Mouse (Mus musculus): ENCODE data around the gene Zrsr1. TPM values are rescaled to one million over a fixed set of nuclear protein-coding genes. Genes with fewer than 3 reads are reported as not detected.

Zrsr1 gene
- total and polyA plus RNA-seq, 2 experiments from 2014 or later = 9.1 to 16.7 TPM

GRCm38 (mm10) chr11:23007481-23008180, 35.8 kb downstream of the Zrsr1 start, which contains the start of gene Fam161a:
Fam161a (plus strand) TSS chr11:23007531.
- H3K36me3 ChIP-seq (ENCODE audit: insufficient read depth, low read length) = peaks cover 13% of the 10 kb centered on the region
- H3K4me3 ChIP-seq (ENCODE audit: low read length) = peak within 1 kb of the TSS; percentile 57
- ATAC-seq = peak; percentile 95
- H3K4me1 ChIP-seq (ENCODE audit: insufficient read depth, low read length) = no peaks in the 10 kb centered on the region
- under 1% methylated on average over 22 of the region's 22 CpGs for WGBS
- H3K27me3 ChIP-seq (ENCODE audit: insufficient read depth, low read length) = no peaks in the 10 kb centered on the region
- no peak for TF ChIP-seq CTCF (IDR thresholded peaks at IDR 0.05; ENCODE audit: low read depth)
- peak within 1 kb of the TSS; percentile 95 for H3K27ac ChIP-seq
- peak within 1 kb of the TSS; percentile 59 for H3K9ac ChIP-seq (replicated peaks; ENCODE audit: low read length)
- peak within 1 kb of the TSS; percentile 58 for H3K4me2 ChIP-seq (ENCODE audit: low read depth, low read length)
- DNase-seq (ENCODE audit: low spot score) = peak; percentile 95
- H3K9me3 ChIP-seq (ENCODE audit: low read length) = no peaks in the 10 kb centered on the region

- Histone ChIP-seq H3K4me2 (ENCODE audit: low read depth, low read length) (peak overlapping the region; percentile 58), H3K27me3 (ENCODE audit: insufficient read depth, low read length) (no peaks in the 10 kb centered on the region), H3K9ac (replicated peaks; ENCODE audit: low read length) (peak overlapping the region; percentile 59), H3K27ac (peak overlapping the region; percentile 95), H3K4me1 (ENCODE audit: insufficient read depth, low read length) (no peaks in the 10 kb centered on the region), H3K9me3 (ENCODE audit: low read length) (no peaks in the 10 kb centered on the region), H3K4me3 (ENCODE audit: low read length) (peak overlapping the region; percentile 57), H3K36me3 (ENCODE audit: insufficient read depth, low read length) (peaks cover 10% of the 10 kb centered on the region)
- TF ChIP-seq CTCF (IDR thresholded peaks at IDR 0.05; ENCODE audit: low read depth) = peak; percentile 29; the same call in 1 of the 2 replicates
- DNase-seq (ENCODE audit: low spot score) (peak; percentile 93), ATAC-seq (peak; percentile 93)
- WGBS = under 1% methylated on average over 40 of the region's 40 CpGs
Measured at GRCm38 (mm10) chr11:23008181-23008823, 36.5 kb downstream of the Zrsr1 start.

DNA sequence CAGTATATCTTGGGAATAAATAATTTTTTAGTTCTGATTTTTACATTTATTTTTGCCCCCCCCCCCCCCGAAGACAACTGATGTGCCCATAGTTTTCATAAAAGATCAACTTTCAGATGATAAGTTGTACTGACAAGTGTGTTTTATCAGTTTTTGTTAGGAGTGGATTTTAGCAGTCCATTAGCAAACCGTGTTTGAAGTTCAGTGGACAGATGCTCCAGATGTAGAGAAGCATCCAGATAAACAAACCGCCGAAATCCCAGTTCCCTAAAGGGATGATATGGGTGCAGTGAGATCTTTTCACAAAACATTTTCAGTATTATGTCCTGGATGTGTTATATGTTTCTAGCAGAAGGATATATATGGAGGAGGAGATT, 37.0 kb downstream of the Zrsr1 start:
- ATAC-seq (no peak), DNase-seq (ENCODE audit: low spot score) (no peak)
- peak overlapping the region; percentile 58 for H3K4me2 ChIP-seq (ENCODE audit: low read depth, low read length)
- no peaks in the 10 kb centered on the region for H3K9me3 ChIP-seq (ENCODE audit: low read length)
- H3K27ac ChIP-seq = peak overlapping the region; percentile 95; the same call in 1 of the 2 replicates
- peaks cover 5% of the 10 kb centered on the region; the same call in 1 of the 2 replicates for H3K36me3 ChIP-seq (ENCODE audit: insufficient read depth, low read length)
- 27% methylated on average over 4 of the region's 4 CpGs for WGBS
- TF ChIP-seq CTCF (IDR thresholded peaks at IDR 0.05; ENCODE audit: low read depth) = no peak
- no peaks in the 10 kb centered on the region for H3K4me1 ChIP-seq (ENCODE audit: insufficient read depth, low read length)
- H3K4me3 ChIP-seq (ENCODE audit: low read length) = peak overlapping the region; percentile 57
- no peaks in the 10 kb centered on the region for H3K27me3 ChIP-seq (ENCODE audit: insufficient read depth, low read length)
- H3K9ac ChIP-seq (replicated peaks; ENCODE audit: low read length) = peak overlapping the region; percentile 59; the same call in 1 of the 2 replicates

DNA sequence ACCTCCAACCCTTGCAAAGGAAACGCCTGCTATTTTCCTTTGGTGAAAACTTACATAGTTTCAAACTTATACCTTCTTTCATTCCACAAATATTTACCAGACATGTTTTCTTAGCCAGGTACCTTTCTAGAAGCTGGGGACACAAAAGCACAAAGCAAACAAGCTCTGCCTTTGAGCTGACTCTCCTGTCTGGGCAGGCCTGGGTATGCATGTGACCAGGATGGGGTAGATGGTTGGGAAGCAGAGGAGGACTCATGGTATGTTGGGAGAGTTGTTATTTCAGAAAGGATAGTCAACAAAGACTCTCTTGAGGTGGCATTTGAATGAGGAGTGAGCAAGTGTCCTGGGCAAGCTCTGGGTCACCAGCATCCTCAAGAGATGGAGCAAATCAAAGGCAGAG, 41.3 kb downstream of the Zrsr1 start:
- Histone ChIP-seq H3K36me3 (ENCODE audit: insufficient read depth, low read length) (no peaks in the 10 kb centered on the region), H3K27ac (no peak overlapping the region), H3K27me3 (ENCODE audit: insufficient read depth, low read length) (no peaks in the 10 kb centered on the region), H3K4me3 (ENCODE audit: low read length) (no peak overlapping the region), H3K9ac (replicated peaks; ENCODE audit: low read length) (no peak overlapping the region), H3K4me1 (ENCODE audit: insufficient read depth, low read length) (no peaks in the 10 kb centered on the region), H3K4me2 (ENCODE audit: low read depth, low read length) (no peak overlapping the region), H3K9me3 (ENCODE audit: low read length) (no peaks in the 10 kb centered on the region)
- 85% methylated on average over 1 of the region's 1 CpGs for WGBS
- no peak for ATAC-seq
- DNase-seq (ENCODE audit: low spot score) = no peak
- TF ChIP-seq CTCF (IDR thresholded peaks at IDR 0.05; ENCODE audit: low read depth) = no peak

DNA sequence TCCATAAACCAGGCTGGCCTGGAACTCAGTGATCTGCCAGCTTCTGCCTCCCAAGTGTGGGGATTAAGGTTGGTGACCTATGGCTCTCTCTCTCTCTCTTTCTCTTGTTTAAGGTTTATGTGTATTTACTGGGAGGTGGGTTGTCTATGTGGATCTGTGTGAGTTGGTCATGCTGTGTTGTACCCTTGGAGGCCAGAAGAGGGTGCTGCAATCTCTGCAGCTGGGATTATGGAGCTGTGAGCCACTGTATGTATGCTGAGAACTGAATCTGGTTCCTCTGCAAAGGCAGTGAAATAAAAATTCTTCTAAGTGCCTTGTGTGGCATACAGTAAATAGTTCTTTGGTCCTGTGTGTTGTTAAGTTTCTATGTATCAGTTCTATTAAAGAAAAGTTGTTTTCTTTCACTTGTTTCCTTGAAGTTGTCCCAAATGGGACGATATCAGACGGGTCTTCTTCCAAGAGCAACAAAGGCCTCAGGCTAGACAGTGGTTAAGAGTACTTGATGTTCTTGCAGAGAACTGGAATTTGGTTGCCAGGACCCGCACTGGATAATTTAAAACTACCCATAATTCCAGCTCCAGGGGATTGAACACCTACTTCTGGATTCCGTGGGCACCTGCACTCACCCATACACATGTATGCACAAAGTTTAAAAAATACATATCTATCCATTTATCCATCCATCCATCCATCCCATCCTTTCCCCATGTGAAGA, 41.9 kb downstream of the Zrsr1 start:
- TF ChIP-seq CTCF (IDR thresholded peaks at IDR 0.05; ENCODE audit: low read depth) = peak; percentile 52
- ATAC-seq (no peak), DNase-seq (ENCODE audit: low spot score) (no peak)
- WGBS = 89% methylated on average over 4 of the region's 4 CpGs
- Histone ChIP-seq H3K27me3 (ENCODE audit: insufficient read depth, low read length) (no peaks in the 10 kb centered on the region), H3K4me2 (ENCODE audit: low read depth, low read length) (no peak overlapping the region), H3K36me3 (ENCODE audit: insufficient read depth, low read length) (no peaks in the 10 kb centered on the region), H3K27ac (no peak overlapping the region), H3K4me3 (ENCODE audit: low read length) (no peak overlapping the region), H3K9ac (replicated peaks; ENCODE audit: low read length) (no peak overlapping the region), H3K9me3 (ENCODE audit: low read length) (no peaks in the 10 kb centered on the region), H3K4me1 (ENCODE audit: insufficient read depth, low read length) (no peaks in the 10 kb centered on the region)

- TF ChIP-seq CTCF (IDR thresholded peaks at IDR 0.05; ENCODE audit: low read depth) = no peak
- Histone ChIP-seq H3K9me3 (ENCODE audit: low read length) (no peaks in the 10 kb centered on the region), H3K27ac (no peak overlapping the region), H3K4me3 (ENCODE audit: low read length) (no peak overlapping the region), H3K4me2 (ENCODE audit: low read depth, low read length) (no peak overlapping the region), H3K9ac (replicated peaks; ENCODE audit: low read length) (no peak overlapping the region), H3K27me3 (ENCODE audit: insufficient read depth, low read length) (no peaks in the 10 kb centered on the region), H3K4me1 (ENCODE audit: insufficient read depth, low read length) (no peaks in the 10 kb centered on the region), H3K36me3 (ENCODE audit: insufficient read depth, low read length) (no peaks in the 10 kb centered on the region)
- WGBS = 71% methylated on average over 6 of the region's 6 CpGs
- no peak for ATAC-seq
- no peak for DNase-seq (ENCODE audit: low spot score)
Measured at GRCm38 (mm10) chr11:23014996-23015395, 43.2 kb downstream of the Zrsr1 start.

Measured in hindbrain, postnatal 0 days (tissue).